ENCODE assay signal across 25 mouse cellular contexts in the genomic region with DNA sequence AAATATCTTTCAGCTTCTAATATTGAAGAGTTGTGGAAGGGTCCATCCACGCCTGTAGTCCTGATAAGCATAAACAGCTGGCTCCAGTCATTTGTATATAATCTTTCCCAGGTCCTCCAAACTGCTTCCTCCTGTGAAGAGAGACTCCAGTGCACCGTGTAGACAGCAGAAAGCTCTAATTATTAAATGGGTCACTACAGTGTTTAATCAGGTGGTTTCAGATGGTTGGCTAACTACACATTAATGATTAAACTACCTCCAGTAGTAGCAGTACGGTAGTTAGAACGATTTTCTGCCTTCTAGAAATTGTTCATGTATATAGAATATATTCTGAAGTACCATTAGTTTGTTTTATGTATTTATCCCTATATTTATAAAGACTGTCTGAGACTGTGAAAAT.
DNase-seq lines count a peak whose midpoint lies in the region; ATAC-seq and TF ChIP-seq lines count a peak whose summit lies in the region.
"Had no signal": no experiment of that assay in that cellular context is flagged by ENCODE, and none has a peak within 500 bp of the region (broad histone marks: within the 10 kb centered on the region; RNA-seq: fewer than 3 reads in every experiment).

No protein-coding gene starts in this region.

- ATAC-seq in kidney, embryonic 15.5 days (replicated peaks; ENCODE audit: low FRiP score) = peak; percentile 71
- ATAC-seq in kidney, postnatal 0 days (replicated peaks; ENCODE audit: low FRiP score, low read depth) = peak; percentile 36; the same call in 1 of the 2 replicates
- ATAC-seq in kidney, embryonic 14.5 days (ENCODE audit: low FRiP score, low TSS enrichment) = no peak
- ATAC-seq in liver, embryonic 12.5 days = no peak
- ATAC-seq: forebrain, embryonic 14.5 days; forebrain, embryonic 16.5 days had no signal

- DNase-seq in kidney, adult 2 months = peak; percentile 37
- DNase-seq in kidney, postnatal 10 days = no peak
- DNase-seq in kidney, postnatal 4 days = no peak
- DNase-seq in kidney, postnatal 0 days (ENCODE audit: low spot score) = peak; percentile 0
- DNase-seq in liver, adult 2 months (ENCODE audit: extremely low read depth, low read depth, low spot score) = peak; percentile 62
- DNase-seq: adrenal gland, adult 2 months; adrenal gland, postnatal 10 days; adrenal gland, postnatal 25 days; cerebellum, adult 11 months; cerebellum, adult 18-20 months; cerebellum, adult 8-10 months; cerebellum, adult 9-11 months; cerebellum, postnatal 14 days; cerebellum, postnatal 36 days; embryo, embryonic 11 days had no signal

- no peak overlapping the region for H3K4me2 ChIP-seq in kidney, embryonic 15.5 days
- H3K4me2 ChIP-seq in kidney, postnatal 0 days (ENCODE audit: low read length) = no peak overlapping the region
- H3K4me2 ChIP-seq in kidney, embryonic 14.5 days (replicated peaks; ENCODE audit: low read depth, low read length) = no peak overlapping the region
- no peak overlapping the region for H3K4me2 ChIP-seq in liver, embryonic 12.5 days
- H3K4me2 ChIP-seq: embryonic facial prominence, embryonic 13.5 days; embryonic facial prominence, embryonic 15.5 days; forebrain, embryonic 12.5 days had no signal

- H3K27ac ChIP-seq in kidney, adult 2 months (ENCODE audit: insufficient read depth, low read depth, low read length) = no peak overlapping the region
- H3K27ac ChIP-seq in kidney, embryonic 15.5 days = no peak overlapping the region
- no peak overlapping the region for H3K27ac ChIP-seq in kidney, postnatal 0 days
- no peak overlapping the region for H3K27ac ChIP-seq in kidney, embryonic 14.5 days (ENCODE audit: low read depth, low read length)
- H3K27ac ChIP-seq in liver, adult 2 months (replicated peaks; ENCODE audit: insufficient read depth, low read depth, low read length) = no peak overlapping the region
- H3K27ac ChIP-seq in liver, embryonic 12.5 days = no peak overlapping the region
- H3K27ac ChIP-seq: embryonic facial prominence, embryonic 13.5 days; embryonic facial prominence, embryonic 15.5 days; forebrain, embryonic 10.5 days; forebrain, embryonic 12.5 days had no signal

- no peak overlapping the region for H3K4me3 ChIP-seq in kidney, adult 2 months (ENCODE audit: insufficient read depth, low read depth, low read length)
- no peak overlapping the region for H3K4me3 ChIP-seq in kidney, embryonic 15.5 days (replicated peaks)
- H3K4me3 ChIP-seq in kidney, postnatal 0 days (replicated peaks; ENCODE audit: low read depth, low read length) = no peak overlapping the region
- H3K4me3 ChIP-seq in kidney, embryonic 14.5 days (ENCODE audit: low read length) = no peak overlapping the region
- H3K4me3 ChIP-seq in liver, adult 2 months (ENCODE audit: insufficient read depth, low read depth, low read length) = no peak overlapping the region
- H3K4me3 ChIP-seq in liver, embryonic 12.5 days = no peak overlapping the region
- H3K4me3 ChIP-seq: embryonic facial prominence, embryonic 13.5 days; embryonic facial prominence, embryonic 15.5 days; erythroblast, embryonic 14.5 days; forebrain, embryonic 10.5 days; forebrain, embryonic 12.5 days had no signal

- no peaks in the 10 kb centered on the region for H3K79me2 ChIP-seq in liver, adult 2 months (ENCODE audit: control insufficient read depth, insufficient read depth, low read length)

- H3K27me3 ChIP-seq in kidney, adult 2 months (replicated peaks; ENCODE audit: control insufficient read depth, insufficient read depth, low read length) = no peaks in the 10 kb centered on the region
- no peaks in the 10 kb centered on the region for H3K27me3 ChIP-seq in kidney, embryonic 15.5 days
- no peaks in the 10 kb centered on the region for H3K27me3 ChIP-seq in kidney, postnatal 0 days (ENCODE audit: insufficient read depth, low read length)
- H3K27me3 ChIP-seq in kidney, embryonic 14.5 days (ENCODE audit: control insufficient read depth, insufficient read depth, low read length) = no peaks in the 10 kb centered on the region
- no peaks in the 10 kb centered on the region for H3K27me3 ChIP-seq in liver, adult 2 months (ENCODE audit: control insufficient read depth, insufficient read depth, low read length)
- H3K27me3 ChIP-seq in liver, embryonic 12.5 days (replicated peaks) = no peaks in the 10 kb centered on the region
- H3K27me3 ChIP-seq: embryonic facial prominence, embryonic 13.5 days; embryonic facial prominence, embryonic 15.5 days; forebrain, embryonic 12.5 days had no signal

- H3K36me3 ChIP-seq in kidney, adult 2 months (ENCODE audit: control insufficient read depth, insufficient read depth, low read length) = no peaks in the 10 kb centered on the region
- H3K36me3 ChIP-seq in kidney, embryonic 15.5 days = no peaks in the 10 kb centered on the region
- H3K36me3 ChIP-seq in kidney, postnatal 0 days (ENCODE audit: insufficient read depth, low read length) = no peaks in the 10 kb centered on the region
- H3K36me3 ChIP-seq in kidney, embryonic 14.5 days (ENCODE audit: control insufficient read depth, insufficient read depth, low read length) = no peaks in the 10 kb centered on the region
- no peaks in the 10 kb centered on the region for H3K36me3 ChIP-seq in liver, adult 2 months (ENCODE audit: control insufficient read depth, insufficient read depth, low read length)
- no peaks in the 10 kb centered on the region for H3K36me3 ChIP-seq in liver, embryonic 12.5 days
- H3K36me3 ChIP-seq: embryonic facial prominence, embryonic 13.5 days; embryonic facial prominence, embryonic 15.5 days; forebrain, embryonic 10.5 days; forebrain, embryonic 12.5 days had no signal

- no peaks in the 10 kb centered on the region for H3K4me1 ChIP-seq in kidney, adult 2 months (ENCODE audit: control insufficient read depth, insufficient read depth, low read length)
- no peaks in the 10 kb centered on the region for H3K4me1 ChIP-seq in kidney, embryonic 15.5 days
- H3K4me1 ChIP-seq in kidney, postnatal 0 days (replicated peaks; ENCODE audit: insufficient read depth, low read length) = no peaks in the 10 kb centered on the region
- H3K4me1 ChIP-seq in kidney, embryonic 14.5 days (ENCODE audit: control insufficient read depth, insufficient read depth, low read length) = no peaks in the 10 kb centered on the region
- no peaks in the 10 kb centered on the region for H3K4me1 ChIP-seq in liver, adult 2 months (ENCODE audit: control insufficient read depth, insufficient read depth, low read length)
- no peaks in the 10 kb centered on the region for H3K4me1 ChIP-seq in liver, embryonic 12.5 days
- H3K4me1 ChIP-seq: embryonic facial prominence, embryonic 13.5 days; embryonic facial prominence, embryonic 15.5 days; forebrain, embryonic 10.5 days; forebrain, embryonic 12.5 days had no signal

- no peaks in the 10 kb centered on the region for H3K9me3 ChIP-seq in kidney, embryonic 15.5 days (replicated peaks)
- H3K9me3 ChIP-seq in kidney, postnatal 0 days (replicated peaks; ENCODE audit: low read length) = no peaks in the 10 kb centered on the region
- no peaks in the 10 kb centered on the region for H3K9me3 ChIP-seq in kidney, embryonic 14.5 days (ENCODE audit: control insufficient read depth, low read length)
- H3K9me3 ChIP-seq in liver, embryonic 12.5 days (replicated peaks) = no peaks in the 10 kb centered on the region
- H3K9me3 ChIP-seq: embryonic facial prominence, embryonic 13.5 days; embryonic facial prominence, embryonic 15.5 days; forebrain, embryonic 10.5 days; forebrain, embryonic 12.5 days had no signal

- no peak for TF ChIP-seq CTCF in kidney, adult 2 months (conservative IDR thresholded peaks at IDR 0.05; ENCODE audit: insufficient read depth, insufficient read length, low read depth, low read length)
- no peak for TF ChIP-seq CTCF in kidney, postnatal 0 days (IDR thresholded peaks at IDR 0.05; ENCODE audit: low read depth)
- no peak for TF ChIP-seq CTCF in liver, adult 2 months (IDR thresholded peaks at IDR 0.05; ENCODE audit: low read depth, low read length)

- TF ChIP-seq POLR2A in kidney, adult 2 months (IDR thresholded peaks at IDR 0.05; ENCODE audit: low read depth, low read length) = no peak
- no peak for TF ChIP-seq POLR2A in liver, adult 2 months (IDR thresholded peaks at IDR 0.05; ENCODE audit: extremely low read depth, insufficient read depth, low read length)

- H3K9ac ChIP-seq in kidney, embryonic 15.5 days = no peak overlapping the region
- H3K9ac ChIP-seq in kidney, postnatal 0 days (ENCODE audit: low read depth, low read length) = no peak overlapping the region
- no peak overlapping the region for H3K9ac ChIP-seq in kidney, embryonic 14.5 days (ENCODE audit: low read depth, low read length)
- no peak overlapping the region for H3K9ac ChIP-seq in liver, adult 2 months (ENCODE audit: low read depth, low read length)
- no peak overlapping the region for H3K9ac ChIP-seq in liver, embryonic 12.5 days
- H3K9ac ChIP-seq: embryonic facial prominence, embryonic 13.5 days; embryonic facial prominence, embryonic 15.5 days; forebrain, embryonic 12.5 days had no signal

- 37% methylated on average over 4 of the region's 4 CpGs for WGBS in kidney, adult 2 months
- WGBS in kidney, embryonic 15.5 days = 53% methylated on average over 4 of the region's 4 CpGs
- WGBS in kidney, postnatal 0 days = 60% methylated on average over 4 of the region's 4 CpGs
- 57% methylated on average over 4 of the region's 4 CpGs for WGBS in kidney, embryonic 14.5 days
- WGBS in liver, adult 2 months = 10% methylated on average over 4 of the region's 4 CpGs
- WGBS in liver, embryonic 12.5 days (ENCODE audit: insufficient replicate concordance) = 50% methylated on average over 4 of the region's 4 CpGs

Comparison
In these comparisons a context has a peak if more than half of its experiments do, and no peak if none do; other contexts are left out.
1. DNase-seq: peak in kidney, adult 2 months (single experiment), kidney, postnatal 0 days (single experiment) and liver, adult 2 months (single experiment); none in kidney, postnatal 10 days (single experiment) and kidney, postnatal 4 days (0 of 2).
2. ATAC-seq: peak in kidney, embryonic 15.5 days (single experiment) and kidney, postnatal 0 days (single experiment); none in kidney, embryonic 14.5 days (single experiment) and liver, embryonic 12.5 days (single experiment).